Mouse (Mus musculus): ENCODE measurements around the gene Osbp2. TPM values are rescaled to one million over a fixed set of nuclear protein-coding genes. Genes with fewer than 3 reads are reported as not detected.

Osbp2 gene
- polyA plus RNA-seq, 1 experiment from 2014 or later = 2.1 TPM

- Histone ChIP-seq H3K36me3 (no peaks in the 10 kb centered on the region), H3K4me1 (no peaks in the 10 kb centered on the region), H3K9ac (no peak overlapping the region), H3K4me3 (no peak overlapping the region), H3K9me3 (no peaks in the 10 kb centered on the region), H3K27ac (no peak overlapping the region), H3K4me2 (replicated peaks) (no peak overlapping the region), H3K27me3 (no peaks in the 10 kb centered on the region)
- WGBS = 75% methylated on average over 17 of the region's 17 CpGs
- no peak for ATAC-seq (ENCODE audit: insufficient number of reproducible peaks, insufficient read depth, low FRiP score, low TSS enrichment)
Measured at GRCm38 (mm10) chr11:3843943-3844734, 19.6 kb downstream of the Osbp2 start.

- Histone ChIP-seq H3K4me2 (replicated peaks) (no peak overlapping the region), H3K4me3 (no peak overlapping the region), H3K27ac (no peak overlapping the region), H3K36me3 (no peaks in the 10 kb centered on the region), H3K9me3 (no peaks in the 10 kb centered on the region), H3K4me1 (no peaks in the 10 kb centered on the region; the same call in 1 of the 2 replicates), H3K9ac (no peak overlapping the region), H3K27me3 (no peaks in the 10 kb centered on the region)
- no peak for ATAC-seq (ENCODE audit: insufficient number of reproducible peaks, insufficient read depth, low FRiP score, low TSS enrichment)
- 54% methylated on average over 4 of the region's 4 CpGs for WGBS
Measured at GRCm38 (mm10) chr11:3835271-3835670, 28.4 kb downstream of the Osbp2 start.

GRCm38 (mm10) chr11:3834421-3835098 is 29.1 kb downstream of the Osbp2 start:
- Histone ChIP-seq H3K36me3 (no peaks in the 10 kb centered on the region), H3K27me3 (no peaks in the 10 kb centered on the region), H3K4me3 (no peak overlapping the region), H3K4me1 (no peaks in the 10 kb centered on the region; the same call in 1 of the 2 replicates), H3K9ac (no peak overlapping the region), H3K4me2 (replicated peaks) (peak overlapping the region; percentile 20), H3K27ac (no peak overlapping the region), H3K9me3 (no peaks in the 10 kb centered on the region)
- 0 out of 2 replicates have a peak, but pooled peaks have one; percentile 35 for ATAC-seq (ENCODE audit: insufficient number of reproducible peaks, insufficient read depth, low FRiP score, low TSS enrichment)
- 48% methylated on average over 13 of the region's 13 CpGs for WGBS

GRCm38 (mm10) chr11:3833544-3834420 is 29.9 kb downstream of the Osbp2 start:
- Histone ChIP-seq H3K27ac (no peak overlapping the region), H3K36me3 (no peaks in the 10 kb centered on the region), H3K4me3 (no peak overlapping the region), H3K9ac (no peak overlapping the region), H3K27me3 (no peaks in the 10 kb centered on the region), H3K9me3 (no peaks in the 10 kb centered on the region), H3K4me2 (replicated peaks) (peak overlapping the region; percentile 20), H3K4me1 (no peaks in the 10 kb centered on the region; the same call in 1 of the 2 replicates)
- ATAC-seq (ENCODE audit: insufficient number of reproducible peaks, insufficient read depth, low FRiP score, low TSS enrichment) = peak; percentile 69; the same call in 1 of the 2 replicates
- 33% methylated on average over 21 of the region's 21 CpGs for WGBS

- H3K27me3 ChIP-seq = no peaks in the 10 kb centered on the region
- H3K27ac ChIP-seq = no peak overlapping the region
- no peaks in the 10 kb centered on the region; the same call in 1 of the 2 replicates for H3K4me1 ChIP-seq
- H3K36me3 ChIP-seq = no peaks in the 10 kb centered on the region
- no peak for ATAC-seq (ENCODE audit: insufficient number of reproducible peaks, insufficient read depth, low FRiP score, low TSS enrichment)
- 50% methylated on average over 6 of the region's 6 CpGs for WGBS
- no peak overlapping the region for H3K4me2 ChIP-seq (replicated peaks)
- no peaks in the 10 kb centered on the region for H3K9me3 ChIP-seq
- no peak overlapping the region for H3K9ac ChIP-seq
- no peak overlapping the region for H3K4me3 ChIP-seq
Measured at GRCm38 (mm10) chr11:3832193-3832901, 31.4 kb downstream of the Osbp2 start.

- Histone ChIP-seq H3K36me3 (no peaks in the 10 kb centered on the region), H3K4me2 (replicated peaks) (no peak overlapping the region), H3K9ac (no peak overlapping the region), H3K4me1 (no peaks in the 10 kb centered on the region; the same call in 1 of the 2 replicates), H3K9me3 (no peaks in the 10 kb centered on the region), H3K27ac (no peak overlapping the region), H3K4me3 (no peak overlapping the region), H3K27me3 (no peaks in the 10 kb centered on the region)
- WGBS = 83% methylated on average over 5 of the region's 5 CpGs
- no peak for ATAC-seq (ENCODE audit: insufficient number of reproducible peaks, insufficient read depth, low FRiP score, low TSS enrichment)
Measured at GRCm38 (mm10) chr11:3829736-3830135, 34.0 kb downstream of the Osbp2 start.

GRCm38 (mm10) chr11:3824138-3824537 is 39.6 kb downstream of the Osbp2 start:
- no peak overlapping the region for H3K4me2 ChIP-seq (replicated peaks)
- H3K9me3 ChIP-seq = no peaks in the 10 kb centered on the region
- H3K9ac ChIP-seq = no peak overlapping the region
- no peak overlapping the region for H3K27ac ChIP-seq
- H3K4me3 ChIP-seq = no peak overlapping the region
- 0 out of 2 replicates have a peak, but pooled peaks cover 4% of the 10 kb centered on the region for H3K4me1 ChIP-seq
- no peak for ATAC-seq (ENCODE audit: insufficient number of reproducible peaks, insufficient read depth, low FRiP score, low TSS enrichment)
- no peaks in the 10 kb centered on the region for H3K36me3 ChIP-seq
- WGBS = 78% methylated on average over 5 of the region's 5 CpGs
- H3K27me3 ChIP-seq = no peaks in the 10 kb centered on the region

GRCm38 (mm10) chr11:3823378-3823777 is 40.3 kb downstream of the Osbp2 start:
- ATAC-seq (ENCODE audit: insufficient number of reproducible peaks, insufficient read depth, low FRiP score, low TSS enrichment) = no peak
- no peaks in the 10 kb centered on the region for H3K36me3 ChIP-seq
- 42% methylated on average over 2 of the region's 2 CpGs for WGBS

GRCm38 (mm10) chr11:3817986-3818758 is 45.5 kb downstream of the Osbp2 start:
- H3K27ac ChIP-seq = no peak overlapping the region
- no peaks in the 10 kb centered on the region for H3K36me3 ChIP-seq
- no peak for ATAC-seq (ENCODE audit: insufficient number of reproducible peaks, insufficient read depth, low FRiP score, low TSS enrichment)
- 25% methylated on average over 4 of the region's 4 CpGs for WGBS
- no peaks in the 10 kb centered on the region for H3K9me3 ChIP-seq
- no peak overlapping the region for H3K9ac ChIP-seq
- H3K4me2 ChIP-seq (replicated peaks) = no peak overlapping the region
- H3K27me3 ChIP-seq = no peaks in the 10 kb centered on the region
- H3K4me3 ChIP-seq = no peak overlapping the region
- 0 out of 2 replicates have a peak, but pooled peaks cover 6% of the 10 kb centered on the region for H3K4me1 ChIP-seq

More at GRCm38 (mm10) chr11:3823378-3823777, 40.3 kb downstream of the Osbp2 start:
- H3K27me3 ChIP-seq = no peaks in the 10 kb centered on the region
- no peak overlapping the region for H3K9ac ChIP-seq
- no peak overlapping the region for H3K4me2 ChIP-seq (replicated peaks)
- no peaks in the 10 kb centered on the region for H3K9me3 ChIP-seq
- no peak overlapping the region for H3K4me3 ChIP-seq
- H3K27ac ChIP-seq = no peak overlapping the region
- 0 out of 2 replicates have a peak, but pooled peaks cover 7% of the 10 kb centered on the region for H3K4me1 ChIP-seq

GRCm38 (mm10) chr11:3815951-3816350 is 47.8 kb downstream of the Osbp2 start:
- Histone ChIP-seq H3K4me2 (replicated peaks) (no peak overlapping the region), H3K4me3 (no peak overlapping the region), H3K9ac (no peak overlapping the region), H3K4me1 (0 out of 2 replicates have a peak, but pooled peaks cover 3% of the 10 kb centered on the region), H3K27me3 (no peaks in the 10 kb centered on the region), H3K36me3 (no peaks in the 10 kb centered on the region), H3K9me3 (no peaks in the 10 kb centered on the region), H3K27ac (no peak overlapping the region)
- ATAC-seq (ENCODE audit: insufficient number of reproducible peaks, insufficient read depth, low FRiP score, low TSS enrichment) = no peak

All from embryonic facial prominence, embryonic 12.5 days (tissue).